Mouse (Mus musculus) limb, embryonic 11.5 days (tissue): ENCODE measurements around the gene Carmil1. TPM values are rescaled to one million over a fixed set of nuclear protein-coding genes. Genes with fewer than 3 reads are reported as not detected.
A peak's percentile ranks its signal among the peaks of the same experiment; 100 is the strongest.

ENCODE experiments used
- ATAC-seq: fragments of 200-750 bp; cut with Nextera tagmentation; 2 replicates; pipeline ENCODE4 v1.8.0; 2017; ENCODE audit warnings: low read depth; ENCODE audit not compliant: insufficient number of reproducible peaks, low FRiP score, low TSS enrichment
- DNase-seq: peaks from one replicate; pipeline ENCODE4 v3.0.0-alpha.2; 2015; ENCODE audit warnings: low spot score
- H3K27ac ChIP-seq: fragments of 300-500 bp; sonication (generic); replicated peaks from 2 replicates; pipeline ENCODE4 v1.5.1; 2014; ENCODE audit warnings: low read depth, mild to moderate bottlenecking, low read length
- H3K27me3 ChIP-seq: fragments of 300-500 bp; sonication (generic); 2 replicates; pipeline ENCODE4 v1.6.1; 2014; ENCODE audit warnings: mild to moderate bottlenecking, low read length, mixed read lengths; ENCODE audit not compliant: control insufficient read depth, insufficient read depth
- H3K36me3 ChIP-seq: fragments of 300-500 bp; sonication (generic); 2 replicates; pipeline ENCODE4 v1.6.1; 2014; ENCODE audit warnings: mild to moderate bottlenecking, low read length, moderate library complexity, mixed read lengths; ENCODE audit not compliant: control insufficient read depth, insufficient read depth
- H3K4me1 ChIP-seq: fragments of 300-500 bp; sonication (generic); 2 replicates; pipeline ENCODE4 v1.6.1; 2014; ENCODE audit warnings: low read length, mixed read lengths; ENCODE audit not compliant: control insufficient read depth, insufficient read depth
- H3K4me2 ChIP-seq: fragments of 300-500 bp; sonication (generic); 2 replicates; pipeline ENCODE4 v1.6.1; 2014; ENCODE audit warnings: low read depth, mild to moderate bottlenecking, moderate library complexity; ENCODE audit not compliant: severe bottlenecking
- H3K4me3 ChIP-seq: fragments of 300-500 bp; sonication (generic); 2 replicates; pipeline ENCODE4 v1.5.1; 2014; ENCODE audit warnings: low read depth, low read length
- H3K9ac ChIP-seq: fragments of 300-500 bp; sonication (generic); 2 replicates; pipeline ENCODE4 v1.6.1; 2014; ENCODE audit warnings: mild to moderate bottlenecking, low read length
- H3K9me3 ChIP-seq: fragments of 300-500 bp; sonication (generic); 2 replicates; pipeline ENCODE4 v1.6.1; 2016; ENCODE audit warnings: low read length; ENCODE audit not compliant: control insufficient read depth
- WGBS: fragments of 180-500 bp; shearing (Covaris S2); extraction: QIAGEN DNeasy Blood & Tissue Kit; methylation state at CpG from one replicate; pipeline ENCODE4 v1.1.7; 2014; 5-methylcytosine and 5-hydroxymethylcytosine counted together
- polyA plus RNA-seq: library from polyadenylated mRNA; unstranded; fragments of >200 nt; fragmentation: Nextera tagmentation; extraction: Ambion mirVana; gene quantifications from 2 replicates; pipeline ENCODE4 v1.2.1, GENCODE M21; 2014

Carmil1 gene
- polyA plus RNA-seq: 29.4 and 32.0 TPM in 2 replicates

DNA sequence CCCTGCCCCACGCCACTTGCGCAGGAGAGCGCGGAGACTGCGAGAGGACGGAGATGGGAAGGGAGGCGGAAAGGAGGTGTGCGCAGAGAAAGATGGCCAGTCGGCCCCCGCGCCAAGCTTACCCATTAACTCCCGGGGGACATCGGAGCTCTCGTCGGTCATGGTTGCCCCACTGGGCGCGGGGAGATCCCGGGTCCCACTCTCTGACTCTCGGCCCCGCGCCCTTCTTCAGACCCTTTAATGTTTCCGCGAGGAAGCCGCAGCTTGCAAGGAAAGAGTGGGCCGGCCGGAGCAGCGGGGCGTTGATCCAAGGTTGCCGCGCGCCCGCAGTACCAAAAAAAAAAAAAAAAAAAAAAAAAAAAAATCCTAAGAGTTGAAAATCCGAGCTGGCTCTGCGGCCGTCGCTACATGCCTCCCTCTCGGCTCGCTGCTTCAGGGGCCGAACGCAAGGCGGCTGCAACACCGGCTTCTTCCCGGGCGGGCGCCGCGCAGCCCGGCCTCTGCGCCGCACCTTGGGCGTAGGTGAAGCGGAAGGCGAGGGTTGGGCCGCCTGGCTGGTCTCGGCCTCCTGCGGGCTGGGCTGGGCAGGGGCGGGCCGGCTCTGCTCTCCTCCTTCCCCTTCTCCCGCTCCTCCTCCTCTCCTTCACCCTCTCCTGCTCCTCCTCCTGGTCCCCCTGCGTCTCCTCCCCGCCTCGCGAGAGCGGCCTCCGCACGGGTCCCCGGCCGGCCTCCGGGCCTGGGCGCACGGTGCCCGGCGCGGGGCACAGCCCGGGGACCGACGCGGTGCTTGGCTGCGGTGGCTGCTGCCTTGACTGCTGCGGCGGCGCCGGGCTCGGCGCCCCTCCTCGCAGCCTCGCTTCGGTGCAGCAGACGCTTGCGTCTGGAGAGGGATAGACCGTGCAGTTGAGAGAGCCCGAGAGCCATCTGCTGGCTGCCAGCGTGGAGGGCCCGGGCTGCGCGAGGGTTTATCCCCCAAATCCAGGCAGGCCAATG, at the start of gene Carmil1:
Carmil1 (minus strand) TSS at position 357 of the 993 bp plus-strand sequence.
- ATAC-seq (peak; percentile 96), DNase-seq (peak; percentile 88)
- Histone ChIP-seq H3K27ac (peak within 1 kb of the TSS; percentile 80), H3K9ac (peak within 1 kb of the TSS; percentile 80), H3K4me1 (0 out of 2 replicates have a peak, but pooled peaks cover 3% of the 10 kb centered on the region), H3K27me3 (no peaks in the 10 kb centered on the region), H3K36me3 (no peaks in the 10 kb centered on the region), H3K9me3 (no peaks in the 10 kb centered on the region), H3K4me2 (peak within 1 kb of the TSS; percentile 90), H3K4me3 (peak within 1 kb of the TSS; percentile 70)
- WGBS: under 1% methylated on average over 86 of the region's 96 CpGs

DNA sequence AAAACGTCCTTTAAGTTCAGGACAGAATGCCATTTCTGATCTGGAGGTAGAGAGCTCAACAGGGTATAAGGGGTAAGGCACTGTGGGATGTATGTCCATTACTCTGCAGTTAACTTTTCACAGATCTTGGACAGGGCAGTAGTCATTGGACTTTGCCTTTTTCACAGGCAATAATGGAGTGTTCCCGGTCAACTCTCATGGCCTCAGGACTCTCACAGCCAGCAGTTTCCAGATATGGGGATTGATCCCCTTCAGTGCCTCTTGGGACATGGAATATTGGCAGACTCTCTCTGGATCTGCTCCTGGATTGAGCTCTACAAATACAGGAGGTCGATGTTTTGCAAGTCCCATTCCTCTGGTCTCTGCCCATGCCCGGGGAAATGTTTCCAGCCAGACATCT, 49.5 kb upstream of the Carmil1 start:
- no peak overlapping the region for H3K27ac ChIP-seq
- H3K36me3 ChIP-seq: no peaks in the 10 kb centered on the region
- no peaks in the 10 kb centered on the region for H3K4me1 ChIP-seq
- no peak for DNase-seq
- WGBS: 82% methylated on average over 4 of the region's 4 CpGs
- H3K9ac ChIP-seq: no peak overlapping the region
- H3K27me3 ChIP-seq: no peaks in the 10 kb centered on the region
- no peak overlapping the region for H3K4me2 ChIP-seq
- no peaks in the 10 kb centered on the region for H3K9me3 ChIP-seq
- ATAC-seq: no peak
- H3K4me3 ChIP-seq: no peak overlapping the region

DNA sequence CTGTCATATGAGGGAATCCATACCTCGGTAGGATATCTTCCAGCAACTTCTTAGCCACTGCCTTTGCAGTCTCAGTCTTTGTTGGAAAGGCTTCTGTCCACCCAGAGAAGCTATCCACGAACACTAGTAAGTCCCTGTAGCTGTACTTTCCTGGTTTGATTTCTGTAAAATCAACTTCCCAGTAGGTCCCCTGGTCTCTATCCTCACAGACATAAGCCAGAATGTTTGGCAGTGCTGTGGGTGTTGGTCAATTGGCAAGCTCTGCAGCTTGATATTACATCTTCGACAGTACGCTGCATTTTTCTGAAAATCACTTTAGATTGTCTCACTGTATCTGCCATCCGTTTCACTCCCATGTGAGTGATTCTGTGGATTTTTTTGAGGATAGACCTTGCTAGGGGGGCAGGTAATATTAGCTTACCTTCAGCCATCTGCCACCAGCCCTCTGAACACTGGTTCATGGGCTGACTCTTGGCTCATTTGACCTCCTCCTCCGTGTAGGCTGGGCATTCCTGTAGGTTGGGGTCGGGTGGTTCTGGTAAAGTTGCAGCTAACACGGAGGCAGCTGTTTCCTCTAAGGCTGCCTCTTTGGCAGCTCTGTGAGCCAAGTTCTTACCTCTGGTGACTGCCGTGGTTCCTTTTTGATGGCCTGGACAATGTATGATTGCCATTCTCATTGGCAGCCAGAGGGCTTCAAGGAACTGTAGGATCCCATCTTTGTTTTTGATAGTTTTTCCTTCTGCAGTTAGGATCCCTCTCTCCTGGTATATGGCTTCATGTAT, 47.6 kb upstream of the Carmil1 start:
- H3K4me2 ChIP-seq: no peak overlapping the region
- H3K27me3 ChIP-seq: no peaks in the 10 kb centered on the region
- no peak for DNase-seq
- no peaks in the 10 kb centered on the region for H3K36me3 ChIP-seq
- H3K27ac ChIP-seq: no peak overlapping the region
- no peak overlapping the region for H3K9ac ChIP-seq
- no peak overlapping the region for H3K4me3 ChIP-seq
- H3K9me3 ChIP-seq: no peaks in the 10 kb centered on the region
- H3K4me1 ChIP-seq: no peaks in the 10 kb centered on the region
- 87% methylated on average over 9 of the region's 9 CpGs for WGBS
- ATAC-seq: no peak

DNA sequence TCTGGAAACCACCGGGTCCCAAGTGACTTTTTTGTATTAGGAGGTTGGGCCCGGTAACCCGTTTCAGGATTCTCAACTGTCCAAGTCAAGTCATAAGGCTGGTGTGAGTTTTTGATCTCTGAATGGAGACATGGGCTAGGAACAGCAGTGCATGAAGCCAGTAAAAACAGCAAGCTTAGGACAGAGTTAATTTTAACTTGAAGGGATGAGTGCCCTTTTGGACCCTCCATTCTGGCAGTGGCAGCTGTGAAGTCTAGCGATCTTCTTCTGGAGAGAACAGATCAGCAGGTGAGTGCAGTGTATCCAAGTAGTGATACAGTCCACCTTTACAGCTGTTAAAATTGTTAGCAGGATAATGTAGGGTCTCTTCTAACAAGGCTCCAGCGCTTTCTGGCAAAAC, 46.6 kb upstream of the Carmil1 start, which contains the start of gene Cmah:
Cmah (plus strand) TSS at position 204 of the 400 bp plus-strand sequence.
- Histone ChIP-seq H3K4me1 (no peaks in the 10 kb centered on the region), H3K4me2 (no peak within 1 kb of the TSS), H3K27ac (no peak within 1 kb of the TSS), H3K9me3 (no peaks in the 10 kb centered on the region), H3K4me3 (no peak within 1 kb of the TSS), H3K36me3 (no peaks in the 10 kb centered on the region), H3K27me3 (no peaks in the 10 kb centered on the region), H3K9ac (no peak within 1 kb of the TSS)
- no peak for DNase-seq
- ATAC-seq: no peak
- WGBS: 74% methylated on average over 5 of the region's 5 CpGs

DNA sequence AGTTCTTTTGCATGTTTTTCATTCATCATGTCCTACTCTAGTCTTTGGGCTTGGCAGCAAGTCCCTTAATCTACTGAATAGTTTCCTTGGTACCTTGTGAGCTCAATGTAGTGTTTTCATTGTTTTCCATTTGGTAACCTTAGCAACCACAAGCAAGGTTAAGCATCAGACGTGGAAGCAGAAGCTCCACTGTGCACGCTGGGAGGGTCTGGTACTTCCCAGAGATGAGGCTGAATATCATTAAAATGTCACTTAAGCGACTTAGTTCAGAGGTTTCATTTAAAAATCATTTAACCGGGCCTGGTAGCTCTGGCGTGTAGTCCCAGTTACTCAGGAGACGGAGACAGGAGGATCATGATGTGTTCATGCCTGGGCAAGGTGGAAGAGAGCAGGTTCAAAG, 40.7 kb upstream of the Carmil1 start:
- Histone ChIP-seq H3K27ac (no peak overlapping the region), H3K9me3 (no peaks in the 10 kb centered on the region), H3K4me3 (no peak overlapping the region), H3K4me1 (no peaks in the 10 kb centered on the region), H3K36me3 (no peaks in the 10 kb centered on the region), H3K27me3 (no peaks in the 10 kb centered on the region), H3K9ac (no peak overlapping the region), H3K4me2 (no peak overlapping the region)
- WGBS: 78% methylated on average over 6 of the region's 6 CpGs
- DNase-seq (no peak), ATAC-seq (no peak)

DNA sequence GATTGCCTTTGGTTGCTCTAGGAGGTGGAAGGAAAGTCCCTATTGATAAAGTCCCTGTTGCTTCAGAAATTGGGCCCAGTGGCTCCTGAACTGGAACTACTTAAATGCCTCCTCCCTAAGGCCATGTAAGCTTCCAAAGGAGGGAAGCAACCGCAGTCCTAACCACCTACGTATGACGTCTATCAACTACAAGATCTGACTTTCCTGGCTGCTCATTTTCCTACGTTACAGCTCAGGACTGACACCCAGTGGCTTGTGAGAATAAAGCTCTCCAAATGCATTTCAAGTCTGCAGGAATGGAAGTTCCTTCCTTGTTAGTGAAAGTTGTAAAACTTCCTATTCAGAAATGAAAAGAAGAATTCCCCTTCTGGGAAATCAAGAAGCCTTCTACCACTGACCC, 38.0 kb upstream of the Carmil1 start:
- 26% methylated on average over 4 of the region's 4 CpGs for WGBS
- H3K9ac ChIP-seq: no peak overlapping the region
- DNase-seq: peak; percentile 38
- no peaks in the 10 kb centered on the region for H3K4me1 ChIP-seq
- no peaks in the 10 kb centered on the region for H3K9me3 ChIP-seq
- H3K4me3 ChIP-seq: no peak overlapping the region
- ATAC-seq: no peak
- no peaks in the 10 kb centered on the region for H3K27me3 ChIP-seq
- no peak overlapping the region for H3K4me2 ChIP-seq
- H3K27ac ChIP-seq: no peak overlapping the region
- H3K36me3 ChIP-seq: no peaks in the 10 kb centered on the region

DNA sequence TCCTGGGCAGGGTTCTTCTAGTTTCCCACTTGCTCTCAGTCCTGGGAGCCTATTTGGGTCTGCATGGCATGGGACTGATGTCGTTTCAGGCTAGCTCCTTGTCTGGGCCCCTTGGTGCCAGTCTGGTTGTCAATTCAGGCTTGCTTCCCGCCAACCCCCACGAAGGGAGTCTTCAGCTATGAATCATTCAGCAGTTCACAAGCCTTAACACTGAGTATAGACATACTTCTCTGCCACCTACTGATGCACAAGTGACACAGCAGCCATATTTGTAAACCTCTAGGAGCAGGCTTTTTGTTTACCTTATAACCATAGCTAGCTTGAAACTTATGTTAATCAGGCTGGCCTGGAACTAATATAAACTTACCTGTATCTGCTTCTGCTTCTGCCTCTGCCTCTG, 36.0 kb upstream of the Carmil1 start:
- Histone ChIP-seq H3K4me2 (no peak overlapping the region), H3K36me3 (no peaks in the 10 kb centered on the region), H3K27ac (no peak overlapping the region), H3K4me3 (no peak overlapping the region), H3K9ac (no peak overlapping the region), H3K27me3 (no peaks in the 10 kb centered on the region), H3K9me3 (no peaks in the 10 kb centered on the region), H3K4me1 (no peaks in the 10 kb centered on the region)
- ATAC-seq (no peak), DNase-seq (no peak)
- WGBS: 78% methylated on average over 3 of the region's 3 CpGs
